Mouse (Mus musculus): ENCODE data around the gene 1700020L24Rik. TPM values are rescaled to one million over a fixed set of nuclear protein-coding genes. Genes with fewer than 3 reads are reported as not detected.
A peak's percentile ranks its signal among the peaks of the same experiment; 100 is the strongest.

The 1700020L24Rik gene
- polyA plus RNA-seq, 2 experiments: 0.33 to 0.57 TPM

GRCm38 (mm10) chr11:83410510-83410909 is 27.0 kb upstream of the 1700020L24Rik start:
- ATAC-seq (ENCODE audit: low FRiP score, low read depth) (no peak), DNase-seq (ENCODE audit: low spot score) (no peak)
- 0 out of 2 replicates have a peak overlapping the region, but pooled peaks have one; percentile 73 for H3K9ac ChIP-seq (ENCODE audit: low read depth, low read length, severe bottlenecking)
- H3K4me2 ChIP-seq (replicated peaks; ENCODE audit: low read depth, low read length, severe bottlenecking): peak overlapping the region; percentile 86
- H3K9me3 ChIP-seq (ENCODE audit: control insufficient read depth, low read length): no peaks in the 10 kb centered on the region
- H3K27ac ChIP-seq (replicated peaks; ENCODE audit: low read depth, low read length): no peak overlapping the region
- TF ChIP-seq POLR2A (IDR thresholded peaks at IDR 0.05; ENCODE audit: borderline replicate concordance, extremely low read depth, insufficient read depth, insufficient read length): no peak
- peak overlapping the region; percentile 68 for H3K4me3 ChIP-seq (replicated peaks; ENCODE audit: low read length)
- no peaks in the 10 kb centered on the region for H3K27me3 ChIP-seq (ENCODE audit: control insufficient read depth, insufficient read depth, low read length)
- 0 out of 2 replicates have a peak, but pooled peaks cover 9% of the 10 kb centered on the region for H3K4me1 ChIP-seq (ENCODE audit: control insufficient read depth, insufficient read depth, low read length)
- no peaks in the 10 kb centered on the region for H3K36me3 ChIP-seq (ENCODE audit: control insufficient read depth, insufficient read depth, low read length)
- WGBS: 41% methylated on average over 6 of the region's 6 CpGs

- H3K4me2 ChIP-seq (replicated peaks; ENCODE audit: low read depth, low read length, severe bottlenecking): no peak overlapping the region
- H3K4me1 ChIP-seq (ENCODE audit: control insufficient read depth, insufficient read depth, low read length): no peaks in the 10 kb centered on the region
- H3K9me3 ChIP-seq (ENCODE audit: control insufficient read depth, low read length): no peaks in the 10 kb centered on the region
- WGBS: 5% methylated on average over 5 of the region's 5 CpGs
- DNase-seq (ENCODE audit: low spot score): peak; percentile 86
- no peak overlapping the region for H3K4me3 ChIP-seq (replicated peaks; ENCODE audit: low read length)
- H3K36me3 ChIP-seq (ENCODE audit: control insufficient read depth, insufficient read depth, low read length): no peaks in the 10 kb centered on the region
- H3K27me3 ChIP-seq (ENCODE audit: control insufficient read depth, insufficient read depth, low read length): peaks cover 29% of the 10 kb centered on the region
- H3K9ac ChIP-seq (ENCODE audit: low read depth, low read length, severe bottlenecking): no peak overlapping the region
- no peak overlapping the region for H3K27ac ChIP-seq (replicated peaks; ENCODE audit: low read depth, low read length)
- no peak for TF ChIP-seq POLR2A (IDR thresholded peaks at IDR 0.05; ENCODE audit: borderline replicate concordance, extremely low read depth, insufficient read depth, insufficient read length)
- ATAC-seq (ENCODE audit: low FRiP score, low read depth): no peak
Observed at GRCm38 (mm10) chr11:83417080-83417479, 20.4 kb upstream of the 1700020L24Rik start.

DNA sequence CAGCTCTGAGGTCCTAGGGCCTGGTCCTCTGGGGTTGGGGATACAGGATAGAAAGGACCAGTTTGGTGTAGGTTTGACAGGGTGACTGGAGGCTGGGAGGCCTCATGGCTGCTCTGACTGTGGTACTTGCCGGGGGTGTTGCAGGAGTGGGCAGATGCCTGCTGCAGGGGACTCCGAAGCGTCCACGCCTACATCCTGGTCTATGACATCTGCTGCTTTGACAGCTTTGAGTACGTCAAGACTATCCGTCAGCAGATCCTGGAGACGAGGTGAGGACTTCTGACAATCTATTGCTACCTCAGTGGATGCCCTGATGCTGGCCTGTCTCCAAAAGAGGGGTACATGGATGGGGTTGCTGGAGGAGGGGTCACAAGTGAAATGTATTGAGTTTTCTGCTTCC is 19.8 kb upstream of the 1700020L24Rik start:
- TF ChIP-seq POLR2A (IDR thresholded peaks at IDR 0.05; ENCODE audit: borderline replicate concordance, extremely low read depth, insufficient read depth, insufficient read length): no peak
- Histone ChIP-seq H3K9ac (ENCODE audit: low read depth, low read length, severe bottlenecking) (no peak overlapping the region), H3K27ac (replicated peaks; ENCODE audit: low read depth, low read length) (no peak overlapping the region), H3K27me3 (ENCODE audit: control insufficient read depth, insufficient read depth, low read length) (peaks cover 29% of the 10 kb centered on the region), H3K36me3 (ENCODE audit: control insufficient read depth, insufficient read depth, low read length) (no peaks in the 10 kb centered on the region), H3K9me3 (ENCODE audit: control insufficient read depth, low read length) (no peaks in the 10 kb centered on the region), H3K4me3 (replicated peaks; ENCODE audit: low read length) (no peak overlapping the region), H3K4me1 (ENCODE audit: control insufficient read depth, insufficient read depth, low read length) (no peaks in the 10 kb centered on the region), H3K4me2 (replicated peaks; ENCODE audit: low read depth, low read length, severe bottlenecking) (no peak overlapping the region)
- DNase-seq (ENCODE audit: low spot score): no peak
- ATAC-seq (ENCODE audit: low FRiP score, low read depth): no peak
- 76% methylated on average over 7 of the region's 7 CpGs for WGBS

DNA sequence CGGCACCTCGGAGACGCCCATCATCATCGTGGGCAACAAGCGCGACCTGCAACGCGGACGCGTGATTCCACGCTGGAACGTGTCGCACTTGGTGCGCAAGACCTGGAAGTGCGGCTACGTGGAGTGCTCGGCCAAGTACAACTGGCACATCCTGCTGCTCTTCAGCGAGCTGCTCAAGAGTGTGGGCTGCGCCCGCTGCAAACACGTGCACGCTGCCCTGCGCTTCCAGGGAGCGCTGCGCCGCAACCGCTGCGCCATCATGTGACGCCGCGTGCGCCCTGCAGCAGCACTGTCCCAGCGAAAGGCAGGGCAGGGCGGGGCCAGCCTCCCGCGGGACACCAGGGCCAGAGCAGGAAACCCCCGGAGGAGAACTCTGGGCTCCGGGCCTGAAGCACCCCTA is 18.9 kb upstream of the 1700020L24Rik start:
- no peaks in the 10 kb centered on the region for H3K36me3 ChIP-seq (ENCODE audit: control insufficient read depth, insufficient read depth, low read length)
- no peaks in the 10 kb centered on the region for H3K4me1 ChIP-seq (ENCODE audit: control insufficient read depth, insufficient read depth, low read length)
- WGBS: 7% methylated on average over 38 of the region's 38 CpGs
- DNase-seq (ENCODE audit: low spot score) (no peak), ATAC-seq (ENCODE audit: low FRiP score, low read depth) (no peak)
- no peak overlapping the region for H3K27ac ChIP-seq (replicated peaks; ENCODE audit: low read depth, low read length)
- H3K27me3 ChIP-seq (ENCODE audit: control insufficient read depth, insufficient read depth, low read length): peaks cover 29% of the 10 kb centered on the region
- no peak overlapping the region for H3K9ac ChIP-seq (ENCODE audit: low read depth, low read length, severe bottlenecking)
- H3K4me3 ChIP-seq (replicated peaks; ENCODE audit: low read length): no peak overlapping the region
- H3K9me3 ChIP-seq (ENCODE audit: control insufficient read depth, low read length): no peaks in the 10 kb centered on the region
- TF ChIP-seq POLR2A (IDR thresholded peaks at IDR 0.05; ENCODE audit: borderline replicate concordance, extremely low read depth, insufficient read depth, insufficient read length): no peak
- no peak overlapping the region for H3K4me2 ChIP-seq (replicated peaks; ENCODE audit: low read depth, low read length, severe bottlenecking)

DNA sequence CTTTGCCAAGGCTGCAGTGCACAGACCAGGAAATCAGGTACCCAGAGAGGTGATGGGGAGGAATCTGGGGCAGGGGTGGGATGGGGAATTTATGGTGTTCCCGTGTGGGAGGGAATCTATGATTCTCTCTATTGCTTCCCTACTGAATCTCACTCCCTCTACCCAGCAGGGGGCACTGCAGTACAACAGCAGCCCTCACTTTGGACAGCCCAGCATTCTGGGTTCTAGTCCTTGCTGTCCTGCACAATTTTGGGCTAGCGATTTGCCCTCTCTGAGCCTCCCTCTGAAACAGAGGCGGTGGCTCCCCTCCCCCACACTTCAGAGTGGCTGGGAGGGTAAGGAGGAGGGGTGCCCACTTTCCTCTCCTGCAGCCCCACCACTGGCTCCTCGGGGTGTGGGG is 17.1 kb upstream of the 1700020L24Rik start:
- ATAC-seq (ENCODE audit: low FRiP score, low read depth) (no peak), DNase-seq (ENCODE audit: low spot score) (no peak)
- Histone ChIP-seq H3K4me1 (ENCODE audit: control insufficient read depth, insufficient read depth, low read length) (no peaks in the 10 kb centered on the region), H3K27me3 (ENCODE audit: control insufficient read depth, insufficient read depth, low read length) (peaks cover 29% of the 10 kb centered on the region), H3K36me3 (ENCODE audit: control insufficient read depth, insufficient read depth, low read length) (no peaks in the 10 kb centered on the region), H3K4me3 (replicated peaks; ENCODE audit: low read length) (no peak overlapping the region), H3K27ac (replicated peaks; ENCODE audit: low read depth, low read length) (no peak overlapping the region), H3K9ac (ENCODE audit: low read depth, low read length, severe bottlenecking) (no peak overlapping the region), H3K9me3 (ENCODE audit: control insufficient read depth, low read length) (no peaks in the 10 kb centered on the region), H3K4me2 (replicated peaks; ENCODE audit: low read depth, low read length, severe bottlenecking) (no peak overlapping the region)
- TF ChIP-seq POLR2A (IDR thresholded peaks at IDR 0.05; ENCODE audit: borderline replicate concordance, extremely low read depth, insufficient read depth, insufficient read length): no peak
- 33% methylated on average over 4 of the region's 4 CpGs for WGBS

DNA sequence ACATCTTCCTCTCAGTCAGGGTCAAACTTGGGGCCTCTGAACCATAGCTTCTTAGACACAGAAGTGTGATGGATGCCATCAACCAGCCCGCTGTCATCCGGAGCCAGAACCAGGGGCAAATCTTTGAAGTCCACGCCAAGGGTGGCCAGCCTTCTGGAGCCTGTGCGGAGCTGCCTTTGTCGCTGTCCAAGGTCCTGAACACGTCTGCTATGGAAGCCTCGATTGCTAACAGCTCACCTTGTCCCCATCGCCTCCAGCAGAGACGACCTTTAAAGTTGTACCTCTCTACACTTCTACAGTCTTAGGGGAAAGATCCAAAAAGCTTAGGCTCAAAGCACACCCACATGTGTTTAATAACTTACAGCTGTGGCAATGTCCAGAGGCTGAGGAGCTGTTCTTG is 16.2 kb upstream of the 1700020L24Rik start:
- Histone ChIP-seq H3K27ac (replicated peaks; ENCODE audit: low read depth, low read length) (no peak overlapping the region), H3K4me3 (replicated peaks; ENCODE audit: low read length) (no peak overlapping the region), H3K36me3 (ENCODE audit: control insufficient read depth, insufficient read depth, low read length) (no peaks in the 10 kb centered on the region), H3K9ac (ENCODE audit: low read depth, low read length, severe bottlenecking) (no peak overlapping the region), H3K4me2 (replicated peaks; ENCODE audit: low read depth, low read length, severe bottlenecking) (no peak overlapping the region), H3K9me3 (ENCODE audit: control insufficient read depth, low read length) (no peaks in the 10 kb centered on the region), H3K4me1 (ENCODE audit: control insufficient read depth, insufficient read depth, low read length) (no peaks in the 10 kb centered on the region), H3K27me3 (ENCODE audit: control insufficient read depth, insufficient read depth, low read length) (peaks cover 31% of the 10 kb centered on the region)
- DNase-seq (ENCODE audit: low spot score) (peak; percentile 83), ATAC-seq (ENCODE audit: low FRiP score, low read depth) (no peak; the same call in 1 of the 2 replicates)
- TF ChIP-seq POLR2A (IDR thresholded peaks at IDR 0.05; ENCODE audit: borderline replicate concordance, extremely low read depth, insufficient read depth, insufficient read length): no peak
- WGBS: under 1% methylated on average over 9 of the region's 9 CpGs
